Mouse (Mus musculus) neural tube, embryonic 13.5 days (tissue): ENCODE measurements around the gene Mthfd1. TPM values are rescaled to one million over a fixed set of nuclear protein-coding genes. Genes with fewer than 3 reads are reported as not detected.

ENCODE experiments used
- ATAC-seq: fragments of 200-750 bp; cut with Nextera tagmentation; 2 replicates; pipeline ENCODE4 v1.8.0; 2017; ENCODE audit warnings: low read depth, mild to moderate bottlenecking, moderate TSS enrichment, moderate library complexity
- H3K27ac ChIP-seq: fragments of 300-500 bp; sonication (generic); replicated peaks from 2 replicates; pipeline ENCODE4 v1.5.1; 2015; ENCODE audit warnings: moderate library complexity, mild to moderate bottlenecking, inconsistent platforms
- H3K27me3 ChIP-seq: fragments of 300-500 bp; sonication (generic); 2 replicates; pipeline ENCODE4 v1.6.1; 2015; ENCODE audit warnings: mild to moderate bottlenecking, inconsistent platforms
- H3K36me3 ChIP-seq: fragments of 300-500 bp; sonication (generic); 2 replicates; pipeline ENCODE4 v1.6.1; 2015; ENCODE audit warnings: mild to moderate bottlenecking, inconsistent platforms
- H3K4me1 ChIP-seq: fragments of 300-500 bp; sonication (generic); replicated peaks from 2 replicates; pipeline ENCODE4 v1.6.1; 2015; ENCODE audit warnings: inconsistent platforms
- H3K4me2 ChIP-seq: fragments of 300-500 bp; sonication (generic); 2 replicates; pipeline ENCODE4 v1.6.1; 2015; ENCODE audit warnings: inconsistent platforms, mild to moderate bottlenecking, moderate library complexity
- H3K4me3 ChIP-seq: fragments of 300-500 bp; sonication (generic); 2 replicates; pipeline ENCODE4 v1.5.1; 2015; ENCODE audit warnings: mild to moderate bottlenecking, inconsistent platforms
- H3K9ac ChIP-seq: fragments of 300-500 bp; sonication (generic); 2 replicates; pipeline ENCODE4 v1.6.1; 2015; ENCODE audit warnings: moderate library complexity, mild to moderate bottlenecking, inconsistent platforms
- H3K9me3 ChIP-seq: fragments of 300-500 bp; sonication (generic); 2 replicates; pipeline ENCODE4 v1.6.1; 2016; ENCODE audit warnings: inconsistent platforms
- WGBS: fragments of 180-500 bp; shearing (Covaris S2); methylation state at CpG from one replicate; pipeline ENCODE4 v1.1.7; 2015; 5-methylcytosine and 5-hydroxymethylcytosine counted together
- polyA plus RNA-seq: library from polyadenylated mRNA; unstranded; fragments of >200 nt; fragmentation: Nextera tagmentation; extraction: Ambion mirVana; gene quantifications from 2 replicates; pipeline ENCODE4 v1.2.1, GENCODE M21; 2015

Gene Mthfd1
- polyA plus RNA-seq, 1 experiment from 2014 or later, result 23.1 TPM

DNA sequence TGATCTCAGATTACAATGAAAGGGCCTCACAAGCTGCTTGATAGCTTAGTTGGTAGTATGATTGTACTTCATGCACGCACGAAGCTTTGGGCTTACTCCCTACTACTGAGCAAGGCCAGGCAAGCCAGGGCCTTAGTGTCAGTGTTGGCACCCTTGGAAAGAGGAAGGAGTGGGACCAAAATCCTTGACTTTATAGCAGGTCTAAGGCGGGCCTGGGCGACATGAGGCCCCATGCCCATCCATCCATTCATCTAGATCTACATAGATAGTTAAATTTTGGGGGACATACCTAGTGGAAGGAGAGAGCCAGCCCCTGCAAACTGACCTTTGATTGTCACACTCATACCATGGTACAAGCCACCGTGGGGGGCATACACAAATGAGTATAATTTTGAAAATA lies 53.3 kb downstream of the Mthfd1 start:
- H3K4me2 ChIP-seq, result no peak overlapping the region
- H3K27ac ChIP-seq, result 0 out of 2 replicates have a peak overlapping the region, but pooled peaks have one; percentile 28
- H3K27me3 ChIP-seq, result no peaks in the 10 kb centered on the region
- H3K4me1 ChIP-seq, result peaks cover 15% of the 10 kb centered on the region
- peaks cover 25% of the 10 kb centered on the region for H3K36me3 ChIP-seq
- no peaks in the 10 kb centered on the region for H3K9me3 ChIP-seq
- no peak for ATAC-seq
- no peak overlapping the region for H3K9ac ChIP-seq
- H3K4me3 ChIP-seq, result no peak overlapping the region
- 89% methylated on average over 5 of the region's 5 CpGs for WGBS

DNA sequence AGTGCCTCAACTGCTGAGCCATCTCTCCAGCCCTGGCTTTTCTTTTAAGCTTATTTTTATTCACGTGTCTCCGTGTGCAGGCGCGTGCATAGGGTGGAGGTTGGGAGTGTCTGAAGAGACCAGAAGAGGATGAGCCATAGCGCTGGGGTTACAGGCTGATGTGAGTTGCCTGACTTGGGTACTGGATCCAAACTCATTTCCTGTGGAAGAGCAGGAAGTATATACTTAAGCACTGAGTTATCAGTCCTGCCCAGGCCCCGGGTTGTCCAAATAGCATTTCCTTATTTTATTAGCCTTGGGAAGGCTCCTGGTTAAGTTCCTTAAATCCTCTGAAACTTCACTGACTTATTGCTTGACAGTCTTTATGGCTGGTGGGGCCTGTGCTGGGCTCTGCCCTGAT lies 54.9 kb downstream of the Mthfd1 start:
- 77% methylated on average over 6 of the region's 6 CpGs for WGBS
- Histone ChIP-seq H3K4me3 (no peak overlapping the region), H3K4me2 (no peak overlapping the region)

DNA sequence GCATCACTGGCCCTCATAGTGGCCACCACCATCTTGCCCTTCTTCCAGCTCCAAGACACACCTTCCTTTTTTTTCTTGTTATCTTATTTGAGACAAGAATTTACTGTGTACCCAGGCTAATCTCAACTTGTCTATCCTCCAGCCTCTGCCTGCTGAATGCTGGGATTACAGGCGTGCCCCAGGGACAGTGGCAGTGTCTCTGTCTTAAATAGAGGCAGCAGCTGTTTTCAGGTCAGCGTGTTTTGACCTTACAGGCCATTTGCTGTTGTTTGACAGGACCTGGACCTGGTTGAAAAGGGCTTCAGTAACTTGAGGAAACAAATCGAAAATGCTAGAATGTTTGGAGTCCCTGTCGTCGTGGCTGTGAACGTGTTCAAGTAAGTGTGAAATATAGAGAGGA lies 55.5 kb downstream of the Mthfd1 start:
- WGBS, result 72% methylated on average over 6 of the region's 6 CpGs
- H3K9ac ChIP-seq, result no peak overlapping the region
- no peak overlapping the region for H3K27ac ChIP-seq

More for the DNA sequence above, 54.9 kb downstream of the Mthfd1 start:
- Histone ChIP-seq H3K27ac (no peak overlapping the region), H3K9me3 (no peaks in the 10 kb centered on the region), H3K27me3 (no peaks in the 10 kb centered on the region), H3K4me1 (peaks cover 15% of the 10 kb centered on the region), H3K9ac (no peak overlapping the region), H3K36me3 (peaks cover 36% of the 10 kb centered on the region)
- no peak for ATAC-seq

DNA sequence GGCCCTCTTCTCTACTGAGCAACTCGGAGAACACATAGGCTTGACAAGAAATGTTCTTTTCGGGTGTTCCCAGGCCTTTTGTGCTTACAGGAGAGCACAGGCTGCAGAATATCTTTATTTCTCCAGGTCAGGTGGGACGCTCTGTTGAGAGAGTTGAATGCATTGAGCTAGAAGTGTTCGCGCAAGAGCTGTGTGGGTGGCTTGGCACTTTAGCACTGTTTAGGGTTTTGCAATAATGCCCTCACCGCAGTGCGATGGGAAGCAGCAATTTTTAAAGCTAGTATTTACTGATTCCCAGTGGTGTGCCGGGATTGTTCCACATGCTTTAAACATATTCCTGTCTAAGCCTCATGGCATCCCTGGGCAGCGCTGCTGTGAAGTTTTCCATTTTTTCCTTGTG lies 56.1 kb downstream of the Mthfd1 start:
- Histone ChIP-seq H3K9ac (no peak overlapping the region), H3K4me3 (no peak overlapping the region), H3K27ac (no peak overlapping the region), H3K36me3 (peaks cover 45% of the 10 kb centered on the region), H3K4me2 (no peak overlapping the region), H3K9me3 (no peaks in the 10 kb centered on the region), H3K27me3 (no peaks in the 10 kb centered on the region), H3K4me1 (peaks cover 15% of the 10 kb centered on the region)
- WGBS, result 92% methylated on average over 9 of the region's 9 CpGs
- ATAC-seq, result no peak

More for the DNA sequence above, 55.5 kb downstream of the Mthfd1 start:
- peaks cover 43% of the 10 kb centered on the region for H3K36me3 ChIP-seq
- H3K4me3 ChIP-seq, result no peak overlapping the region
- H3K4me1 ChIP-seq, result peaks cover 15% of the 10 kb centered on the region
- no peak overlapping the region for H3K4me2 ChIP-seq
- H3K27me3 ChIP-seq, result no peaks in the 10 kb centered on the region
- no peak for ATAC-seq
- no peaks in the 10 kb centered on the region for H3K9me3 ChIP-seq

DNA sequence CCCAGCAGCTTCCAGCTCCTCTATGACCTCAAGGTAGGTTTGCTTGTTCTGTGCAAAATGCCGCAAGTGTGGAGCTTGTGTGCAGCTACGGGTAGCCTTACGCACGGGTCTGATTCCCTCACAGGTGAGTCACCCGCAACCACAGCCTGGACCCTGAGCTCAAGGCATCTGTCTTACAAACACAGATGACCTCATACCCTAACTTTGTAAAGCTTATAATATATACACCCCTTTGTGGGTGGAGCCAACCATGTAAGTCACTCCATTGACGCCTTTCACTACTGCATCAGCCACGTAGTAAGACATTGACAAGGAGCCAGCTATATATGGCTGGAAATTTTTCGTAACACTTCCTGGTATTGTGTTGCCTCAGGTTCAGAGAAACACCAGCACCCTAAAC lies 56.9 kb downstream of the Mthfd1 start:
- WGBS, result 92% methylated on average over 8 of the region's 8 CpGs
- ATAC-seq, result no peak
- Histone ChIP-seq H3K9me3 (no peaks in the 10 kb centered on the region), H3K27me3 (no peaks in the 10 kb centered on the region), H3K9ac (no peak overlapping the region), H3K4me2 (no peak overlapping the region), H3K36me3 (peaks cover 45% of the 10 kb centered on the region), H3K4me3 (no peak overlapping the region), H3K4me1 (peaks cover 10% of the 10 kb centered on the region), H3K27ac (no peak overlapping the region)

DNA sequence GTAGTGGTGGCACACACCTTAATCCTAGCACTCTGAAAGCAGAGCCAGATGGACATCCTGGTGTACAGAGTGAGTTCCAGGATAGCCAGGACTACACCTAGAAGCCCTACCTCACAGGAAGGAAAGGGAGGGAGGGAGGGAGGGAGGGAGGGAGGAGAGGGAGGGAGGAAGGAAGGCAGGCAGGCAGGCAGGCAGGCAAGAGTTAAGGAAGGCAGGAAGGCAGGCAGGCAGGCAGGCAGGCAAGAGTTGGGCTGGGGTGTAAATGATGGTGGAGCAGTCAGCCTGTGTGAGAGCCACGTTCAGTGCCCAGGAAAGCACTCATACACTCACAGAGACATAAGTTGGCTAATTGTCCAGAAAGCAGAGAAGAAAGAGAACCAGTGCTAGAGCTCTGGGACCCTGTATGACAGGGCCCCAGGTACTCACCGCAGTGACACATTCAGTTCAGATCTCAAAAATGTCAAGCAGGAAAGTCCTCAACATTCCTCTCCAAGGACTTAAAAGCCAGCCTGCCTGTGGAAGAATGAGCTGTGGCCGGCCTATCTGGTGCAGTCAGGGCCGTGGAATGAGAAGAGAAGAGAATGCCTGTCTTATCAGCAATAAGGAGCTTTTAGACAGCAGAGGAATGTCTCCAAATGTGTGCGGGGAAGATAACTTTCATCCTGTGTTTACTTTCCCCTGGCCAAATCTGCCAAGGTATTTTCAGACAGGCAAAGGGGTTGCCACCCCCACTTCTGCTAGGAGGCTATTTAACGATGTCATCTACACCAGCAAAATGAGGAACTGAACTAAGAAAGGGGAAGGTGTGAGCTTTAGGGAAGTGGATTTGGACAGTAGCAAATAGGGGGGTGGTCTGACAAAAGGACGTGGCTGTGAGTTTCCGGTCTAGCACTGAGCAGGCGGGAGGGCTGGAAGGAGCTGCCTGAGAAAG lies 63.4 kb downstream of the Mthfd1 start:
- no peak for ATAC-seq
- peaks cover 33% of the 10 kb centered on the region; the same call in 1 of the 2 replicates for H3K36me3 ChIP-seq

DNA sequence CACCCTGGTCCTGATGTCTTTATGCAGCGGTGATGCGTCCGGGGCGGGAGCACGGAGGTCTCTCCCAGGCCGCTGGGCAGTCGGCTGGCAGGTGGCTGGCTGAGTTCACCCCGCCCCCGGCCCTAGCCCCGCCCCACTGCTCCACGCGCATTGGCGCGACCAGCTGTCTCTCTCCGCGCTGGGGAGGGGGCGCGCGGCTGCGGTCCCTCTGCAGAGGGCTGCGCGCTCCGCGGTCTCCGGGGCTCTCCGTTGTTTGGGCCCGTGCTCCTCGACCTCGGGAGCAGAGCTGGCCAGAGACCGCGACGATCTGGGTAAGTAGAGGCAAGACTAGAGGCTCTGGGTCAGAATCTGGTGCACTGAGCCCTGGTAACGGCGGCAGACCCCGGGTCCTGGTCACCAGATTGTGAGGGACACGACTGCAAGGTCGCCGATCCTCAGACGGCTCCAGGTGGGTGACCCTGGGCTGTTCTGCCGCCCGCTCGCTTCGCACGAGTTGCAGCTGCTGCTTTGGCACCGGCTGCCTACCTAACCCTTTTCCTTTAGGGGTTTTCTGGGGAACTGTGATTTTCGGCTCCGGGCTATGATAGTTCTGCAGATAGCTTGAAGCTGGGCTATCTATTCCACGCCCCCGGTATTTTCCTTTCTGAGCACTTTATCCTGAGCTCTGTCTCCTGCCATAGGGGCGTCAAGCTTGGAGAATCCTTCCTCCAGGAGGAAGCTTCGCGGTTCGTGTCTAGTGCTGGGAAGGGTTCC lies 69.8 kb downstream of the Mthfd1 start, which contains the start of gene Akap5:
Gene Akap5, plus strand, starts transcription at position 213 of the 753 bp plus-strand sequence.
- Histone ChIP-seq H3K9me3 (no peaks in the 10 kb centered on the region), H3K9ac (peak within 1 kb of the TSS; percentile 71), H3K4me3 (peak within 1 kb of the TSS; percentile 53), H3K4me2 (peak within 1 kb of the TSS; percentile 89), H3K4me1 (peaks cover 9% of the 10 kb centered on the region), H3K27me3 (peaks cover 8% of the 10 kb centered on the region), H3K27ac (peak within 1 kb of the TSS; percentile 49), H3K36me3 (peaks cover 22% of the 10 kb centered on the region)
- 2% methylated on average over 53 of the region's 53 CpGs for WGBS
- ATAC-seq, result peak; percentile 99

More for the DNA sequence above, 63.4 kb downstream of the Mthfd1 start:
- WGBS, result 83% methylated on average over 9 of the region's 9 CpGs
- Histone ChIP-seq H3K4me1 (no peaks in the 10 kb centered on the region), H3K27me3 (no peaks in the 10 kb centered on the region), H3K9ac (no peak overlapping the region), H3K4me2 (no peak overlapping the region), H3K27ac (no peak overlapping the region), H3K9me3 (no peaks in the 10 kb centered on the region), H3K4me3 (no peak overlapping the region)

DNA sequence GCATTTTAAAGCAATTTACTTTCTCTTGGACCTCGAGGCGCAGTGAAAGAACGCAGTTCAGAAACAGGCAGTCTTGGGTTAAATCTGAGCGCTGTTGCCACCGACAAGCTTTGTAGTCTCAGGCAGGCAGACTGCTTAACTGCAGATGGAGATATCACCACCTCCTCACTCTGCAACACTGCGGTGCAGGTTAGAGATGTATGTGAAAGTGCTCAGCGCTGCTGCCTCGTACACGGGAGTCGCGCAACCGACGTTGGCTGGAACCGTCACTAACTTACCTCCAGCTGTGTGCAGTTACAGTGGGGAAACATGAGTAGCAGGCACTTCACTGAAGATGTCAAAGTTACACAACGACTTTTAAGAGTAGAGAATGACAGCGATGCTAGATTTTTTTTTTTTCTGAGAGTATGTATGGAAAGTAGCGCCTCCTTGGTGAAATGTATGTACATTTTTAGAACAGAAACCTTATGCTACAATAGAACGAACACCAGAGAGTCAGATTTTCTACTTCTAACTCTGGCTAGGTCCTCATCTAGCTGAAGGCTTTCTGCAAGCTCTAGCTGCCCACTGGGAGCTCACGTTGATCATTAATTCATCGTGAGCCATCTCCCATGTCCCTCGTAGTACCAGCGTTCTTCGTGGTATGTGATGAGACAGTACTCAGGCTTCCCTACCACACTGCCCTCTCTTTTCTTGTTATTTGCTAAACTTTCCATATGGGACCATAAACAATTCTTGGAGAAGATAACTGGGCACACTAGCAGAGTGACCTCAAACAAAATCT lies 71.5 kb downstream of the Mthfd1 start:
- Histone ChIP-seq H3K27ac (no peak overlapping the region), H3K4me3 (no peak overlapping the region), H3K9ac (no peak overlapping the region), H3K27me3 (peaks cover 8% of the 10 kb centered on the region), H3K36me3 (peaks cover 18% of the 10 kb centered on the region; the same call in 1 of the 2 replicates), H3K4me2 (no peak overlapping the region), H3K4me1 (peaks cover 9% of the 10 kb centered on the region), H3K9me3 (no peaks in the 10 kb centered on the region)
- 90% methylated on average over 23 of the region's 23 CpGs for WGBS
- ATAC-seq, result no peak

DNA sequence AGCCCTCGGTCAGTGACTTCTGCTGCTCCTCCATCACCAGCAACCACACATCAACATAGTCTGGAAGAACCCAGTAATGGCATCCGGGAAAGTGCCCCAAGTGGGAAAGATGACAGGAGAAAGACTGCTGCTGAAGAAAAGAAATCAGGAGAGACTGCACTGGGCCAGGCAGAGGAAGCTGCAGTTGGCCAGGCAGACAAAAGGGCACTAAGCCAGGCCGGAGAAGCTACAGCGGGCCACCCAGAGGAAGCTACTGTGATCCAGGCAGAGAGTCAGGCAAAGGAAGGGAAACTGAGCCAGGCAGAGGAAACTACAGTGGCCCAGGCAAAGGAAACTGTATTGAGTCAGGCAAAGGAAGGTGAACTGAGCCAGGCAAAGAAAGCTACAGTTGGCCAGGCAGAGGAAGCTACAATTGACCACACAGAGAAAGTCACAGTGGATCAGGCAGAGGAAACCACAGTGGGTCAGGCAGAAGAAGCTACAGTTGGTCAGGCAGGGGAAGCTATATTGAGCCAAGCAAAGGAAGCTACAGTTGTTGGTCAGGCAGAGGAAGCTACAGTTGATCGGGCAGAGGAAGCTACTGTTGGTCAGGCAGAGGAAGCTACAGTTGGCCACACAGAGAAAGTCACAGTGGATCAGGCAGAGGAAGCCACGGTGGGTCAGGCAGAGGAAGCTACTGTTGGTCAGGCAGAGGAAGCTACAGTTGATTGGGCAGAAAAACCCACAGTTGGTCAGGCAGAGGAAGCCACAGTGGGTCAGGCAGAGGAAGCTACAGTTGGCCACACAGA lies 73.7 kb downstream of the Mthfd1 start:
- H3K9me3 ChIP-seq, result no peaks in the 10 kb centered on the region
- no peak overlapping the region for H3K9ac ChIP-seq
- peaks cover 8% of the 10 kb centered on the region for H3K27me3 ChIP-seq
- peaks cover 9% of the 10 kb centered on the region for H3K4me1 ChIP-seq
- H3K4me2 ChIP-seq, result no peak overlapping the region
- H3K27ac ChIP-seq, result no peak overlapping the region
- ATAC-seq, result no peak
- H3K36me3 ChIP-seq, result peaks cover 18% of the 10 kb centered on the region; the same call in 1 of the 2 replicates
- 87% methylated on average over 6 of the region's 6 CpGs for WGBS
- H3K4me3 ChIP-seq, result no peak overlapping the region

DNA sequence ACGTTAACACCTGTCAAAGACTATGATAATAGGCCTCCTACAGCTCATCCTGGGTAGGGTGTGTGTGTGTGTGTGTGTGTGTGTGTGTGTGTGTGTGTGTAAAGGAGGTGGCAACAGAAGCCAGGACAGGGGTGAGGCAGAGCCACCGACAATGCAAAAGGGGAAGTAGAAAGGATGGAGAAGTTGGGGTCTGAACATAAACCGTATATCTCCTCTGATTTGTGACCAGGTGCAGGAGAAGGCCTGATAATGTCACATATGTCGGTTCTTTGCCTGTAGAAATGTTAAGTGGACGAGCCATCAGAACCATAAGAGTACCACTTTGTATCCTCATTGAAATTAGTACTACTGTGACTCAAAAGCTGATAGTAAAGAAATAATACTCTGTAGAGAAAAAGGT lies 78.6 kb downstream of the Mthfd1 start:
- 89% methylated on average over 5 of the region's 5 CpGs for WGBS
- H3K4me2 ChIP-seq, result no peak overlapping the region
- no peaks in the 10 kb centered on the region for H3K9me3 ChIP-seq
- H3K4me1 ChIP-seq, result no peaks in the 10 kb centered on the region
- no peaks in the 10 kb centered on the region for H3K27me3 ChIP-seq
- ATAC-seq, result no peak
- no peak overlapping the region for H3K9ac ChIP-seq
- H3K4me3 ChIP-seq, result no peak overlapping the region
- no peak overlapping the region for H3K27ac ChIP-seq
- 0 out of 2 replicates have a peak, but pooled peaks cover 8% of the 10 kb centered on the region for H3K36me3 ChIP-seq

DNA sequence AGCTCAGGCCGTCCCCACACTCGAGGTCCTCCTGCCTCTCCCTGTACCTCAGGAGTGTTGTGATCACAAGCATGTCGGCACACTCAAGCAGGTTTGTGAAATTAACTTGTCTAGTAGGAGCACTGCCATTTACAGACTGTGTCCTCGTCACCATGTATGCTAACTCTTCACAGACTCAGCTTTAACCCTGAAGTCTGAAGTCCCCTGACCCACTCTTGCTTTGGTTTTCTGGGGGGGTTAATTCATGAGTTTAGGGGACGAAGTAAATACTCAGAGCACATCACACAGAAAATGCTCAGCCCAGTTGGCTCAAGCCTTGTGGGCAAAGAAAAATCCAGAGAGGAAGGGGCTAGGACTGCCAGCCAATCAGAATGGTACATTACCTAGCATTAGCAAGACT lies 80.5 kb downstream of the Mthfd1 start:
- H3K9ac ChIP-seq, result no peak overlapping the region
- WGBS, result 86% methylated on average over 5 of the region's 5 CpGs
- no peaks in the 10 kb centered on the region for H3K27me3 ChIP-seq
- no peak overlapping the region for H3K4me3 ChIP-seq
- H3K4me2 ChIP-seq, result no peak overlapping the region
- H3K27ac ChIP-seq, result no peak overlapping the region
- H3K4me1 ChIP-seq, result no peaks in the 10 kb centered on the region
- ATAC-seq, result no peak
- H3K9me3 ChIP-seq, result no peaks in the 10 kb centered on the region
- H3K36me3 ChIP-seq, result no peaks in the 10 kb centered on the region
